Mouse (Mus musculus): ENCODE data around the gene Fam227b. TPM values are rescaled to one million over a fixed set of nuclear protein-coding genes. Genes with fewer than 3 reads are reported as not detected.

The Fam227b gene
- polyA plus RNA-seq, 1 experiment from 2014 or later: not detected

DNA sequence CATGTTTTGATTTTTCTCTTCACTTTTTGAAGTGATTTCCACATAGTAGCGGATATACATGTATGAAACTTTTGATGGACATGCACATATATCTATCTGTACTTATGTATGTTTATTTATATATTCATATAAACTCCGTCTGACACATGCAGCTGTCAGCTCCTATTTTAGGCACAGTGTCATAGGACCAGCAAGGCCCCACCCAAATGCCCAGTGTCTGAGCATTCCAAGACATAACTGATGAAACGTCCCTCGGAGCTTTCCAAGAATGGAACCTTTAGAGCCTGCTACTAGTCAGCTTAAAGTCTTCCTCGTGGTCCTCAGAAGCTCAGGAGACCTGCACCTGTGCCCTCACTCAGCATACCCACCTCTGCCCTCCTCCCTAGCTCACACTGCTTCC, 98.1 kb downstream of the Fam227b start:
- H3K4me2 ChIP-seq: no peak overlapping the region
- no peaks in the 10 kb centered on the region for H3K27me3 ChIP-seq
- H3K9me3 ChIP-seq: no peaks in the 10 kb centered on the region
- no peak overlapping the region for H3K4me3 ChIP-seq
- no peak overlapping the region for H3K9ac ChIP-seq
- H3K4me1 ChIP-seq: peaks cover 8% of the 10 kb centered on the region; the same call in 1 of the 2 replicates
- ATAC-seq (ENCODE audit: borderline replicate concordance, extremely low read depth, low FRiP score, low TSS enrichment): no peak
- 47% methylated on average over 5 of the region's 5 CpGs for WGBS
- H3K36me3 ChIP-seq: no peaks in the 10 kb centered on the region
- H3K27ac ChIP-seq: no peak overlapping the region

DNA sequence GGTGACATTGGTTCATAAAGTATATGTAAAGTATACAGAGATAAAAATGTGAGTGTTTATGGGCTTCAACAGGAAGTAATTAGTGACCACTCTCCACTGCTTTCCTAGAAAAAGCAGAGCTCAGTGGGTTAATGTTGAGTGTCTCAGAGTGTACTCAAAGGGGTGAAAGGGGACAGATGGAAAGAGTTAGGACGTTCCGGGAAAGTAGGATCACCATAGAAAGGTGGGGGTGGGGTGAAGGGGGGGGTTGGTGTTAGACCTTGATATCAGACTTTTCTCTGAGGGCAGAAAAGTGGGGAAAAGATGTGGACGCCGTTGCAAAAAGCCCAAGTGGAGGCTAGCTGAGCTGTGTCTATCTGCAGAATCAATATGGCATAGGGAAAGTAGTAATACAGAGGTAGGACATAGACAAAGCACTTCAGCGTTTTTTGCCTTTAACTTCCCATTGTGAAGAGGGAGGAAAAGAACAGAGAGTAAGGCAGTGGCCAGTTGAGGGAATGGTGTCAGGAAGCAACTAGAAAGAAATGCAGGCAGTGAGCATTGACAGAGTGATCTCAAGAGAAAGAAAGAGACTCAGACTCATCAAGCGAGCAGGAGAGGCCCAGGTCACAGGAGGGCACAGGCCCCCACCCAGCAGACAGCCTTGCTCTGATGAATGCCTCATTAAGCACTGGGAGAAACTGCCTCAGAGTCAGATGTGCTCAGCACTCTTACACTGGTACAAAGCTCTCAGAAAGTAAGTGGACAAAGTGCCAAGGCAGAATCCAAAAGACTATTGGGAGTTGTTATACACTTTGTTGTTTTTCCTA, 98.9 kb downstream of the Fam227b start:
- Histone ChIP-seq H3K4me2 (no peak overlapping the region), H3K27ac (no peak overlapping the region), H3K4me3 (no peak overlapping the region), H3K36me3 (no peaks in the 10 kb centered on the region), H3K9me3 (no peaks in the 10 kb centered on the region), H3K27me3 (no peaks in the 10 kb centered on the region), H3K4me1 (peaks cover 8% of the 10 kb centered on the region; the same call in 1 of the 2 replicates), H3K9ac (no peak overlapping the region)
- WGBS: 20% methylated on average over 6 of the region's 6 CpGs
- peak; percentile 39; the same call in 1 of the 2 replicates for ATAC-seq (ENCODE audit: borderline replicate concordance, extremely low read depth, low FRiP score, low TSS enrichment)

DNA sequence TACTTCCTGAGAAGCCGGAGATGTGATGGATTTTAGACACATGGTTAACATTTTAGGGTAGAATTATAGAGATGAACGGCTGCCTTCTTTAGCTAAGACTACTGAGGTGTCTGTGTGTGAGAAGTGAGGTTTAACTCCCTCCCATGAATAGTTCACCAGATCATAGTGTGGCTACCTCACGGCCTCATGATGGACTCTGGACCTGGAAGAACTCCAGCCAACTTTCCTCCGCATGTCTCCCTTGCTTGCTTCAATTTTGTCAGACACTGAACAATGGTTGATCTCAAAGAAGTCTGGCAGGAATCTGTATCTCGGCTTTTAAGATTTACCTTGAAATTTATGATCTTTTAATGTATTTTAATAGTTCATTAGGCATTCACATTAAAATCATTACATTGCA, 106.2 kb downstream of the Fam227b start:
- no peak overlapping the region for H3K9ac ChIP-seq
- H3K27me3 ChIP-seq: no peaks in the 10 kb centered on the region
- no peak for ATAC-seq (ENCODE audit: borderline replicate concordance, extremely low read depth, low FRiP score, low TSS enrichment)
- H3K9me3 ChIP-seq: no peaks in the 10 kb centered on the region
- H3K4me1 ChIP-seq: peaks cover 3% of the 10 kb centered on the region; the same call in 1 of the 2 replicates
- no peaks in the 10 kb centered on the region for H3K36me3 ChIP-seq
- no peak overlapping the region for H3K4me3 ChIP-seq
- H3K27ac ChIP-seq: no peak overlapping the region
- WGBS: 87% methylated on average over 5 of the region's 5 CpGs
- H3K4me2 ChIP-seq: no peak overlapping the region

GRCm38 (mm10) chr2:126042674-126043073, 109.1 kb downstream of the Fam227b start:
- H3K27me3 ChIP-seq: no peaks in the 10 kb centered on the region
- 66% methylated on average over 3 of the region's 3 CpGs for WGBS
- H3K36me3 ChIP-seq: no peaks in the 10 kb centered on the region
- H3K27ac ChIP-seq: no peak overlapping the region
- H3K9ac ChIP-seq: no peak overlapping the region
- no peak overlapping the region for H3K4me3 ChIP-seq
- H3K9me3 ChIP-seq: no peaks in the 10 kb centered on the region
- no peak overlapping the region for H3K4me2 ChIP-seq
- peaks cover 12% of the 10 kb centered on the region; the same call in 1 of the 2 replicates for H3K4me1 ChIP-seq
- no peak for ATAC-seq (ENCODE audit: borderline replicate concordance, extremely low read depth, low FRiP score, low TSS enrichment)

DNA sequence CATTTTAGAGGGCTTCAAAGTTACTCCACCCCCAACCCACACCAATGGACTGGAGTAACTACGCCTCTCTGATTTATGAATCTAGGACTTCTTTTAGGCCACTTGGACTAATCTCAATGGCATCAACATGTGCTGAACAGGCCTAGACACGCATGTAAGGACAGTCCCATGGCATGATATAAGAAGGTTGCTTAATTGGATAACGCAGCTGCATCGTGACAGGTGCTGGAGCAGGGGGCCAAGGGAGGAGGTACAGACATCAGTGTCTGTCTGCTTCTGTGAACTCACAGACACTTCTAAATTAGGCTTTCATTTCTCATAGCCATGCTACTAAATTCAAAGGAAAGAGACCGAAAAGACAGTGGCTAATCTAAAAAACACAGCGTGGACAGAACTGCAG, 110.6 kb downstream of the Fam227b start:
- H3K4me3 ChIP-seq: no peak overlapping the region
- H3K9ac ChIP-seq: no peak overlapping the region
- no peak overlapping the region for H3K27ac ChIP-seq
- no peak overlapping the region for H3K4me2 ChIP-seq
- peaks cover 12% of the 10 kb centered on the region; the same call in 1 of the 2 replicates for H3K4me1 ChIP-seq
- 87% methylated on average over 6 of the region's 6 CpGs for WGBS
- H3K36me3 ChIP-seq: no peaks in the 10 kb centered on the region
- H3K9me3 ChIP-seq: no peaks in the 10 kb centered on the region
- no peak for ATAC-seq (ENCODE audit: borderline replicate concordance, extremely low read depth, low FRiP score, low TSS enrichment)
- H3K27me3 ChIP-seq: no peaks in the 10 kb centered on the region

DNA sequence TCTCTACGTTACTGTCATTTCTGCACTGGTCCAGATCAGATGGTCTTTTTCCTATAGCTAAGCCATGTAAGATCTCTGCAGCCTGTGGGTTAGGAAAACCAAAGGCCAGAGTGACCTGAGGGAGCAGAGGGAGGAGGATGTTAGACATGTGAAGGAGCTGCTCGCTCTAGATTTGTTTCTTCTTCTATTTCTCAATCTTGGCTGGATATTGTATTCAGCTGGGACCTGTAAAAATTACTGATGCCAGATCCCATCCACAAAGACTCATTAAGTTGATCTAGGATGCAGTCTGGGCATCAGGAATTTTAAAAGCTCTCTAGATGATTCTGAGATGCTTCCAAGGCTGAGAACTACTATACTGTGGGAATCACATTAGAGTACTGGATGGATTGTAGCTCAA, 111.2 kb downstream of the Fam227b start:
- Histone ChIP-seq H3K9ac (no peak overlapping the region), H3K4me3 (no peak overlapping the region), H3K9me3 (no peaks in the 10 kb centered on the region), H3K4me2 (no peak overlapping the region), H3K27ac (peak overlapping the region; percentile 44; the same call in 1 of the 2 replicates), H3K27me3 (no peaks in the 10 kb centered on the region), H3K4me1 (peaks cover 12% of the 10 kb centered on the region; the same call in 1 of the 2 replicates), H3K36me3 (no peaks in the 10 kb centered on the region)
- 87% methylated on average over 2 of the region's 2 CpGs for WGBS
- no peak for ATAC-seq (ENCODE audit: borderline replicate concordance, extremely low read depth, low FRiP score, low TSS enrichment)

- Histone ChIP-seq H3K9me3 (no peaks in the 10 kb centered on the region), H3K4me2 (no peak overlapping the region), H3K36me3 (no peaks in the 10 kb centered on the region), H3K9ac (no peak overlapping the region), H3K27me3 (no peaks in the 10 kb centered on the region), H3K4me1 (peaks cover 12% of the 10 kb centered on the region; the same call in 1 of the 2 replicates), H3K4me3 (no peak overlapping the region), H3K27ac (peak overlapping the region; percentile 75)
- WGBS: 33% methylated on average over 4 of the region's 4 CpGs
- peak; percentile 91 for ATAC-seq (ENCODE audit: borderline replicate concordance, extremely low read depth, low FRiP score, low TSS enrichment)
Measured at GRCm38 (mm10) chr2:126039414-126039891, 112.4 kb downstream of the Fam227b start.

- no peaks in the 10 kb centered on the region for H3K36me3 ChIP-seq
- peaks cover 12% of the 10 kb centered on the region; the same call in 1 of the 2 replicates for H3K4me1 ChIP-seq
- no peak for ATAC-seq (ENCODE audit: borderline replicate concordance, extremely low read depth, low FRiP score, low TSS enrichment)
- H3K4me3 ChIP-seq: no peak overlapping the region
- no peaks in the 10 kb centered on the region for H3K9me3 ChIP-seq
- H3K27ac ChIP-seq: peak overlapping the region; percentile 75
- no peaks in the 10 kb centered on the region for H3K27me3 ChIP-seq
- no peak overlapping the region for H3K9ac ChIP-seq
- WGBS: 71% methylated on average over 7 of the region's 7 CpGs
- peak overlapping the region; percentile 26 for H3K4me2 ChIP-seq
Measured at GRCm38 (mm10) chr2:126038221-126039000, 113.4 kb downstream of the Fam227b start.

- Histone ChIP-seq H3K4me1 (peaks cover 16% of the 10 kb centered on the region; the same call in 1 of the 2 replicates), H3K9me3 (no peaks in the 10 kb centered on the region), H3K9ac (peak overlapping the region; percentile 17; the same call in 1 of the 2 replicates), H3K27ac (no peak overlapping the region), H3K4me3 (peak overlapping the region; percentile 30), H3K27me3 (no peaks in the 10 kb centered on the region), H3K4me2 (peak overlapping the region; percentile 38), H3K36me3 (no peaks in the 10 kb centered on the region)
- 83% methylated on average over 4 of the region's 4 CpGs for WGBS
- no peak for ATAC-seq (ENCODE audit: borderline replicate concordance, extremely low read depth, low FRiP score, low TSS enrichment)
Measured at GRCm38 (mm10) chr2:126036121-126036520, 115.7 kb downstream of the Fam227b start.

GRCm38 (mm10) chr2:126035013-126035770, 116.6 kb downstream of the Fam227b start:
- 47% methylated on average over 15 of the region's 15 CpGs for WGBS
- Histone ChIP-seq H3K4me1 (peaks cover 19% of the 10 kb centered on the region; the same call in 1 of the 2 replicates), H3K9ac (0 out of 2 replicates have a peak overlapping the region, but pooled peaks have one; percentile 17), H3K9me3 (no peaks in the 10 kb centered on the region), H3K27me3 (no peaks in the 10 kb centered on the region), H3K4me2 (peak overlapping the region; percentile 38), H3K36me3 (no peaks in the 10 kb centered on the region), H3K4me3 (peak overlapping the region; percentile 30), H3K27ac (peak overlapping the region; percentile 52; the same call in 1 of the 2 replicates)
- no peak for ATAC-seq (ENCODE audit: borderline replicate concordance, extremely low read depth, low FRiP score, low TSS enrichment)

DNA sequence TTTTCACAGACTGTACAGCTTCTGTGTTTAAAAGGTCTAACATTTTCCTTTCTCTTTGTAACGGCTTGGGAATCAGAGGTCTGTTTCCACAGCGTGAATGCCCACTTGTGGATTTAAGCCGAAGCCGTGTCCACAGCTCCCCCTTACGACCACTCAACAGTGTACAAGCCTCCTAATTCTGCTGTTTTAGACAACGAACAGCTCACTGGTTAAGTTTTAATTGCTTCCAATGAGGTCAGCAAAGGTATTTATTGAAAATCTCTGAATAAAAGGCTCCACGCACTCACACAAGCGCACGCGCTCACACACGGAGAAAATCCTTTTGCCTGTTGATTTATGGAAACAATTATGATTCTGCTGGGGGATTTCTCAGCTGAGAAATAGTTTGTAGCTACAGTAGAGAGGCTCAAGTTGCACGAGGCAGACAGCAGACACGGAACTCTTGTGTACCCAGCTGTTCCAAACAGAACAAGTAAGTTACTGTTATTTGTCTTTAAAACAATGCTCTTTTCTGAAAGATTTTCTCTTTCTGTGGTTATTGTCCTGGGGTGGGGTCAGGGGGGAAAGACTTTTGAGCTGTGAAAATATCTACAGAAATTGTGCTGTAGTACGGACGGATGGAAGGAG, 117.3 kb downstream of the Fam227b start, which contains the start of gene Fgf7:
Gene Fgf7 (plus strand): TSS at position 280 of the 627 bp plus-strand sequence.
- Histone ChIP-seq H3K9me3 (no peaks in the 10 kb centered on the region), H3K36me3 (no peaks in the 10 kb centered on the region), H3K4me1 (peaks cover 19% of the 10 kb centered on the region; the same call in 1 of the 2 replicates), H3K27me3 (no peaks in the 10 kb centered on the region), H3K27ac (peak within 1 kb of the TSS; percentile 52; the same call in 1 of the 2 replicates), H3K9ac (no peak within 1 kb of the TSS), H3K4me3 (peak within 1 kb of the TSS; percentile 30), H3K4me2 (peak within 1 kb of the TSS; percentile 38)
- WGBS: 38% methylated on average over 15 of the region's 15 CpGs
- 0 out of 2 replicates have a peak, but pooled peaks have one; percentile 44 for ATAC-seq (ENCODE audit: borderline replicate concordance, extremely low read depth, low FRiP score, low TSS enrichment)

All from lung, embryonic 15.5 days (tissue).